Mouse (Mus musculus): Measurements from ENCODE around the gene Polr2f. TPM values are rescaled to one million over a fixed set of nuclear protein-coding genes. Genes with fewer than 3 reads are reported as not detected.

Gene Polr2f
- polyA plus RNA-seq, 1 experiment from 2014 or later: 317 TPM

- no peak overlapping the region for H3K27ac ChIP-seq (ENCODE audit: low read length)
- 64% methylated on average over 10 of the region's 10 CpGs for WGBS
Observed at GRCm38 (mm10) chr15:79139640-79140039, 1.2 kb upstream of the Polr2f start.

GRCm38 (mm10) chr15:79141566-79141917 is 733 bp downstream of the Polr2f start:
- H3K36me3 ChIP-seq (ENCODE audit: control insufficient read depth, insufficient read depth, low read length): 0 out of 2 replicates have a peak, but pooled peaks cover 1% of the 10 kb centered on the region
- peak overlapping the region; percentile 85 for H3K4me2 ChIP-seq (ENCODE audit: low read depth, low read length)
- H3K27me3 ChIP-seq (replicated peaks; ENCODE audit: control insufficient read depth, insufficient read depth, low read length): no peaks in the 10 kb centered on the region
- peak overlapping the region; percentile 72 for H3K9ac ChIP-seq (ENCODE audit: low read depth, low read length)
- under 1% methylated on average over 7 of the region's 7 CpGs for WGBS
- no peaks in the 10 kb centered on the region for H3K9me3 ChIP-seq (ENCODE audit: control insufficient read depth, low read length)
- H3K4me3 ChIP-seq (ENCODE audit: low read length): peak overlapping the region; percentile 60
- H3K4me1 ChIP-seq (ENCODE audit: control insufficient read depth, insufficient read depth, low read length): peaks cover 22% of the 10 kb centered on the region
- H3K27ac ChIP-seq (ENCODE audit: low read length): 0 out of 2 replicates have a peak overlapping the region, but pooled peaks have one; percentile 55
- peak; percentile 43; the same call in 1 of the 2 replicates for ATAC-seq

More at GRCm38 (mm10) chr15:79139640-79140039, 1.2 kb upstream of the Polr2f start:
- Histone ChIP-seq H3K4me2 (ENCODE audit: low read depth, low read length) (no peak overlapping the region), H3K9ac (ENCODE audit: low read depth, low read length) (no peak overlapping the region), H3K4me1 (ENCODE audit: control insufficient read depth, insufficient read depth, low read length) (peaks cover 22% of the 10 kb centered on the region), H3K4me3 (ENCODE audit: low read length) (no peak overlapping the region), H3K36me3 (ENCODE audit: control insufficient read depth, insufficient read depth, low read length) (no peaks in the 10 kb centered on the region), H3K27me3 (replicated peaks; ENCODE audit: control insufficient read depth, insufficient read depth, low read length) (no peaks in the 10 kb centered on the region), H3K9me3 (ENCODE audit: control insufficient read depth, low read length) (no peaks in the 10 kb centered on the region)
- ATAC-seq: no peak

GRCm38 (mm10) chr15:79143316-79143715 is 2.5 kb downstream of the Polr2f start:
- peaks cover 22% of the 10 kb centered on the region for H3K4me1 ChIP-seq (ENCODE audit: control insufficient read depth, insufficient read depth, low read length)
- no peaks in the 10 kb centered on the region for H3K27me3 ChIP-seq (replicated peaks; ENCODE audit: control insufficient read depth, insufficient read depth, low read length)
- H3K4me2 ChIP-seq (ENCODE audit: low read depth, low read length): no peak overlapping the region
- H3K9me3 ChIP-seq (ENCODE audit: control insufficient read depth, low read length): no peaks in the 10 kb centered on the region
- H3K4me3 ChIP-seq (ENCODE audit: low read length): no peak overlapping the region
- H3K27ac ChIP-seq (ENCODE audit: low read length): no peak overlapping the region
- no peak overlapping the region for H3K9ac ChIP-seq (ENCODE audit: low read depth, low read length)
- peaks cover 11% of the 10 kb centered on the region; the same call in 1 of the 2 replicates for H3K36me3 ChIP-seq (ENCODE audit: control insufficient read depth, insufficient read depth, low read length)
- 88% methylated on average over 12 of the region's 12 CpGs for WGBS
- ATAC-seq: no peak

GRCm38 (mm10) chr15:79144021-79144420 is 3.2 kb downstream of the Polr2f start:
- Histone ChIP-seq H3K4me2 (ENCODE audit: low read depth, low read length) (no peak overlapping the region), H3K4me1 (ENCODE audit: control insufficient read depth, insufficient read depth, low read length) (peaks cover 22% of the 10 kb centered on the region), H3K27ac (ENCODE audit: low read length) (no peak overlapping the region), H3K9ac (ENCODE audit: low read depth, low read length) (no peak overlapping the region; the same call in 1 of the 2 replicates), H3K4me3 (ENCODE audit: low read length) (no peak overlapping the region), H3K36me3 (ENCODE audit: control insufficient read depth, insufficient read depth, low read length) (peaks cover 11% of the 10 kb centered on the region; the same call in 1 of the 2 replicates), H3K9me3 (ENCODE audit: control insufficient read depth, low read length) (no peaks in the 10 kb centered on the region), H3K27me3 (replicated peaks; ENCODE audit: control insufficient read depth, insufficient read depth, low read length) (no peaks in the 10 kb centered on the region)
- 54% methylated on average over 8 of the region's 8 CpGs for WGBS
- no peak for ATAC-seq

GRCm38 (mm10) chr15:79145522-79145921 is 4.7 kb downstream of the Polr2f start:
- Histone ChIP-seq H3K4me1 (ENCODE audit: control insufficient read depth, insufficient read depth, low read length) (peaks cover 20% of the 10 kb centered on the region), H3K4me3 (ENCODE audit: low read length) (no peak overlapping the region), H3K36me3 (ENCODE audit: control insufficient read depth, insufficient read depth, low read length) (peaks cover 15% of the 10 kb centered on the region; the same call in 1 of the 2 replicates), H3K9ac (ENCODE audit: low read depth, low read length) (no peak overlapping the region), H3K27ac (ENCODE audit: low read length) (peak overlapping the region; percentile 29; the same call in 1 of the 2 replicates), H3K9me3 (ENCODE audit: control insufficient read depth, low read length) (no peaks in the 10 kb centered on the region), H3K4me2 (ENCODE audit: low read depth, low read length) (no peak overlapping the region), H3K27me3 (replicated peaks; ENCODE audit: control insufficient read depth, insufficient read depth, low read length) (no peaks in the 10 kb centered on the region)
- ATAC-seq: no peak
- WGBS: 81% methylated on average over 7 of the region's 7 CpGs

- Histone ChIP-seq H3K36me3 (ENCODE audit: control insufficient read depth, insufficient read depth, low read length) (peaks cover 22% of the 10 kb centered on the region), H3K9me3 (ENCODE audit: control insufficient read depth, low read length) (no peaks in the 10 kb centered on the region), H3K4me3 (ENCODE audit: low read length) (no peak overlapping the region), H3K4me2 (ENCODE audit: low read depth, low read length) (no peak overlapping the region), H3K27ac (ENCODE audit: low read length) (no peak overlapping the region), H3K4me1 (ENCODE audit: control insufficient read depth, insufficient read depth, low read length) (peaks cover 5% of the 10 kb centered on the region), H3K27me3 (replicated peaks; ENCODE audit: control insufficient read depth, insufficient read depth, low read length) (no peaks in the 10 kb centered on the region), H3K9ac (ENCODE audit: low read depth, low read length) (no peak overlapping the region)
- peak; percentile 45 for ATAC-seq
- WGBS: 49% methylated on average over 7 of the region's 7 CpGs
Observed at GRCm38 (mm10) chr15:79148533-79148932, 7.7 kb downstream of the Polr2f start.

- H3K9ac ChIP-seq (ENCODE audit: low read depth, low read length): 0 out of 2 replicates have a peak overlapping the region, but pooled peaks have one; percentile 3
- no peak overlapping the region for H3K4me2 ChIP-seq (ENCODE audit: low read depth, low read length)
- H3K27me3 ChIP-seq (replicated peaks; ENCODE audit: control insufficient read depth, insufficient read depth, low read length): no peaks in the 10 kb centered on the region; the same call in 1 of the 2 replicates
- H3K9me3 ChIP-seq (ENCODE audit: control insufficient read depth, low read length): no peaks in the 10 kb centered on the region
- no peak for ATAC-seq
- H3K27ac ChIP-seq (ENCODE audit: low read length): 0 out of 2 replicates have a peak overlapping the region, but pooled peaks have one; percentile 14
- no peaks in the 10 kb centered on the region; the same call in 1 of the 2 replicates for H3K4me1 ChIP-seq (ENCODE audit: control insufficient read depth, insufficient read depth, low read length)
- H3K36me3 ChIP-seq (ENCODE audit: control insufficient read depth, insufficient read depth, low read length): peaks cover 20% of the 10 kb centered on the region
- 79% methylated on average over 8 of the region's 8 CpGs for WGBS
- no peak overlapping the region for H3K4me3 ChIP-seq (ENCODE audit: low read length)
Observed at GRCm38 (mm10) chr15:79151881-79152280, 11.1 kb downstream of the Polr2f start.

- Histone ChIP-seq H3K27ac (ENCODE audit: low read length) (no peak overlapping the region), H3K4me1 (ENCODE audit: control insufficient read depth, insufficient read depth, low read length) (no peaks in the 10 kb centered on the region; the same call in 1 of the 2 replicates)
- WGBS: 55% methylated on average over 6 of the region's 6 CpGs
Observed at GRCm38 (mm10) chr15:79152709-79153108, 11.9 kb downstream of the Polr2f start.

GRCm38 (mm10) chr15:79155572-79155971 is 14.8 kb downstream of the Polr2f start:
- no peak overlapping the region for H3K27ac ChIP-seq (ENCODE audit: low read length)
- peaks cover 7% of the 10 kb centered on the region for H3K27me3 ChIP-seq (replicated peaks; ENCODE audit: control insufficient read depth, insufficient read depth, low read length)
- 37% methylated on average over 3 of the region's 3 CpGs for WGBS
- peak; percentile 50; the same call in 1 of the 2 replicates for ATAC-seq
- H3K9ac ChIP-seq (ENCODE audit: low read depth, low read length): no peak overlapping the region
- H3K36me3 ChIP-seq (ENCODE audit: control insufficient read depth, insufficient read depth, low read length): peaks cover 7% of the 10 kb centered on the region; the same call in 1 of the 2 replicates
- H3K4me1 ChIP-seq (ENCODE audit: control insufficient read depth, insufficient read depth, low read length): no peaks in the 10 kb centered on the region; the same call in 1 of the 2 replicates
- H3K4me3 ChIP-seq (ENCODE audit: low read length): no peak overlapping the region
- H3K9me3 ChIP-seq (ENCODE audit: control insufficient read depth, low read length): no peaks in the 10 kb centered on the region
- H3K4me2 ChIP-seq (ENCODE audit: low read depth, low read length): no peak overlapping the region

More at GRCm38 (mm10) chr15:79152709-79153108, 11.9 kb downstream of the Polr2f start:
- H3K9ac ChIP-seq (ENCODE audit: low read depth, low read length): no peak overlapping the region
- peaks cover 14% of the 10 kb centered on the region; the same call in 1 of the 2 replicates for H3K36me3 ChIP-seq (ENCODE audit: control insufficient read depth, insufficient read depth, low read length)
- no peaks in the 10 kb centered on the region for H3K9me3 ChIP-seq (ENCODE audit: control insufficient read depth, low read length)
- no peak overlapping the region for H3K4me3 ChIP-seq (ENCODE audit: low read length)
- no peak overlapping the region for H3K4me2 ChIP-seq (ENCODE audit: low read depth, low read length)
- H3K27me3 ChIP-seq (replicated peaks; ENCODE audit: control insufficient read depth, insufficient read depth, low read length): no peaks in the 10 kb centered on the region; the same call in 1 of the 2 replicates
- no peak for ATAC-seq

All from intestine, embryonic 16.5 days (tissue).